16 mouse cellular contexts compared by ENCODE assay signal in the genomic region with DNA sequence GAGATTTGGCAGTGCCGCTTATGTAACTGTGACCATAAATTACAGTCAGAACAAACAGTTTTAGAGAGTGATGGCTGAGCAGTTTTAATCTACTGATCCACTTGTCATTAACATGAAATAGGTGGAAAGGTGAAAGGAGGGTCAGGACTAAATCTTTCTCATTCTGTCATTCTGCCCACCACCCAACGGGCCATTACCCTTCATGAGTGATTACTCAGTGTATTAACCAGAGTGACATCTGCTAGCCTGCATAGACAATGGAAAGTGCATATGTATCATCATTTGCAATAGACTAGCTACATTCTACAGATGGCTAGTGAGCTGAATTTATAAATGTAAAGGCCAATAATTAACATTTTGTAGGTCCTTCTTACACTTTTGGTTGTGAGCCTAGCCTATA.
DNase-seq lines count a peak whose midpoint lies in the region; ATAC-seq and TF ChIP-seq lines count a peak whose summit lies in the region.
"Had no signal": no experiment of that assay in that cellular context is flagged by ENCODE, and none has a peak within 500 bp of the region (broad histone marks: within the 10 kb centered on the region; RNA-seq: fewer than 3 reads in every experiment).

No protein-coding gene starts in this region.

- H3K27me3 ChIP-seq in forebrain, embryonic 13.5 days: no peaks in the 10 kb centered on the region
- no peaks in the 10 kb centered on the region for H3K27me3 ChIP-seq in forebrain, postnatal 0 days (ENCODE audit: insufficient read depth, low read length)
- no peaks in the 10 kb centered on the region for H3K27me3 ChIP-seq in midbrain, embryonic 13.5 days
- H3K27me3 ChIP-seq in midbrain, embryonic 16.5 days (ENCODE audit: control insufficient read depth, insufficient read depth, low read depth, low read length): no peaks in the 10 kb centered on the region
- no peaks in the 10 kb centered on the region for H3K27me3 ChIP-seq in hindbrain, embryonic 16.5 days (replicated peaks; ENCODE audit: control insufficient read depth, insufficient read depth, low read length)
- no peaks in the 10 kb centered on the region for H3K27me3 ChIP-seq in liver, embryonic 12.5 days (replicated peaks)
- H3K27me3 ChIP-seq: limb, embryonic 12.5 days had no signal

- H3K36me3 ChIP-seq in forebrain, embryonic 13.5 days (ENCODE audit: poor library complexity, severe bottlenecking): no peaks in the 10 kb centered on the region
- H3K36me3 ChIP-seq in forebrain, postnatal 0 days (ENCODE audit: insufficient read depth): no peaks in the 10 kb centered on the region
- H3K36me3 ChIP-seq in midbrain, embryonic 13.5 days: no peaks in the 10 kb centered on the region
- no peaks in the 10 kb centered on the region for H3K36me3 ChIP-seq in midbrain, embryonic 16.5 days (ENCODE audit: control insufficient read depth, insufficient read depth, low read length)
- no peaks in the 10 kb centered on the region for H3K36me3 ChIP-seq in hindbrain, embryonic 16.5 days (ENCODE audit: control insufficient read depth, insufficient read depth, low read length)
- no peaks in the 10 kb centered on the region for H3K36me3 ChIP-seq in liver, embryonic 12.5 days
- H3K36me3 ChIP-seq: limb, embryonic 12.5 days had no signal

- H3K4me2 ChIP-seq in forebrain, embryonic 13.5 days: no peak overlapping the region
- no peak overlapping the region for H3K4me2 ChIP-seq in forebrain, postnatal 0 days (ENCODE audit: low read depth)
- no peak overlapping the region for H3K4me2 ChIP-seq in midbrain, embryonic 13.5 days (replicated peaks)
- H3K4me2 ChIP-seq in midbrain, embryonic 16.5 days (ENCODE audit: low read length): no peak overlapping the region
- H3K4me2 ChIP-seq in hindbrain, embryonic 16.5 days (ENCODE audit: low read length): no peak overlapping the region
- H3K4me2 ChIP-seq in liver, embryonic 12.5 days: no peak overlapping the region
- H3K4me2 ChIP-seq: limb, embryonic 12.5 days had no signal

- no peak for DNase-seq in forebrain, postnatal 0 days
- DNase-seq in yolk sac, embryonic 10.5 days (ENCODE audit: low spot score): no peak
- DNase-seq: adrenal gland, adult 2 months; cerebellum, adult 18-20 months; cerebellum, postnatal 36 days; kidney, adult 11 months; kidney, postnatal 14 days; layer of hippocampus, adult 9-11 months; right cerebral cortex, postnatal 25 days had no signal

- no peaks in the 10 kb centered on the region for H3K4me1 ChIP-seq in forebrain, embryonic 13.5 days
- H3K4me1 ChIP-seq in forebrain, postnatal 0 days (ENCODE audit: insufficient read depth): no peaks in the 10 kb centered on the region
- H3K4me1 ChIP-seq in midbrain, embryonic 13.5 days (replicated peaks): no peaks in the 10 kb centered on the region
- no peaks in the 10 kb centered on the region for H3K4me1 ChIP-seq in midbrain, embryonic 16.5 days (ENCODE audit: control insufficient read depth, insufficient read depth, low read length)
- H3K4me1 ChIP-seq in hindbrain, embryonic 16.5 days (ENCODE audit: control insufficient read depth, insufficient read depth, low read depth, low read length): no peaks in the 10 kb centered on the region
- H3K4me1 ChIP-seq in liver, embryonic 12.5 days: no peaks in the 10 kb centered on the region
- H3K4me1 ChIP-seq: limb, embryonic 12.5 days had no signal

- WGBS in forebrain, embryonic 13.5 days: 71% methylated on average over 2 of the region's 2 CpGs
- WGBS in forebrain, postnatal 0 days: 42% methylated on average over 2 of the region's 2 CpGs
- 54% methylated on average over 2 of the region's 2 CpGs for WGBS in midbrain, embryonic 13.5 days
- 59% methylated on average over 2 of the region's 2 CpGs for WGBS in midbrain, embryonic 16.5 days
- WGBS in hindbrain, embryonic 16.5 days: 45% methylated on average over 2 of the region's 2 CpGs
- 65% methylated on average over 2 of the region's 2 CpGs for WGBS in liver, embryonic 12.5 days (ENCODE audit: insufficient replicate concordance)

- H3K27ac ChIP-seq in forebrain, embryonic 13.5 days: no peak overlapping the region
- no peak overlapping the region for H3K27ac ChIP-seq in forebrain, postnatal 0 days (ENCODE audit: low read depth, low read length)
- no peak overlapping the region for H3K27ac ChIP-seq in midbrain, embryonic 13.5 days
- H3K27ac ChIP-seq in midbrain, embryonic 16.5 days (ENCODE audit: low read length): no peak overlapping the region
- no peak overlapping the region for H3K27ac ChIP-seq in hindbrain, embryonic 16.5 days (ENCODE audit: low read depth, low read length)
- no peak overlapping the region for H3K27ac ChIP-seq in liver, embryonic 12.5 days
- H3K27ac ChIP-seq: limb, embryonic 12.5 days; liver, embryonic 14.5 days had no signal

- no peak overlapping the region for H3K9ac ChIP-seq in forebrain, embryonic 13.5 days
- no peak overlapping the region for H3K9ac ChIP-seq in forebrain, postnatal 0 days
- no peak overlapping the region for H3K9ac ChIP-seq in midbrain, embryonic 13.5 days (replicated peaks)
- H3K9ac ChIP-seq in midbrain, embryonic 16.5 days (ENCODE audit: low read depth, low read length): no peak overlapping the region
- H3K9ac ChIP-seq in hindbrain, embryonic 16.5 days (ENCODE audit: low read depth, low read length): no peak overlapping the region
- H3K9ac ChIP-seq in liver, embryonic 12.5 days: no peak overlapping the region
- H3K9ac ChIP-seq: limb, embryonic 12.5 days; liver, embryonic 14.5 days had no signal

- no peak for TF ChIP-seq CTCF in forebrain, postnatal 0 days (IDR thresholded peaks at IDR 0.05; ENCODE audit: low read depth)

- H3K4me3 ChIP-seq in forebrain, embryonic 13.5 days: no peak overlapping the region
- H3K4me3 ChIP-seq in forebrain, postnatal 0 days (ENCODE audit: low read depth, low read length): no peak overlapping the region
- H3K4me3 ChIP-seq in midbrain, embryonic 13.5 days (replicated peaks): no peak overlapping the region
- H3K4me3 ChIP-seq in midbrain, embryonic 16.5 days (ENCODE audit: low read depth, low read length): no peak overlapping the region
- H3K4me3 ChIP-seq in hindbrain, embryonic 16.5 days (ENCODE audit: low read length): no peak overlapping the region
- H3K4me3 ChIP-seq in liver, embryonic 12.5 days: no peak overlapping the region
- H3K4me3 ChIP-seq: limb, embryonic 12.5 days had no signal

- peak; percentile 58; the same call in 1 of the 2 replicates for ATAC-seq in forebrain, embryonic 13.5 days
- ATAC-seq in forebrain, postnatal 0 days: no peak
- peak; percentile 58 for ATAC-seq in midbrain, embryonic 13.5 days
- ATAC-seq in midbrain, embryonic 16.5 days: no peak
- peak; percentile 74; the same call in 1 of the 2 replicates for ATAC-seq in hindbrain, embryonic 16.5 days
- ATAC-seq in liver, embryonic 12.5 days: no peak

- no peaks in the 10 kb centered on the region for H3K9me3 ChIP-seq in forebrain, embryonic 13.5 days (replicated peaks)
- H3K9me3 ChIP-seq in forebrain, postnatal 0 days (ENCODE audit: low read length): no peaks in the 10 kb centered on the region
- no peaks in the 10 kb centered on the region for H3K9me3 ChIP-seq in midbrain, embryonic 13.5 days
- H3K9me3 ChIP-seq in midbrain, embryonic 16.5 days (replicated peaks; ENCODE audit: control insufficient read depth, low read length, poor library complexity, severe bottlenecking): no peaks in the 10 kb centered on the region
- no peaks in the 10 kb centered on the region for H3K9me3 ChIP-seq in hindbrain, embryonic 16.5 days (ENCODE audit: control insufficient read depth, low read length)
- H3K9me3 ChIP-seq in liver, embryonic 12.5 days (replicated peaks): no peaks in the 10 kb centered on the region
- H3K9me3 ChIP-seq: limb, embryonic 12.5 days had no signal

Comparison
In these comparisons a context has a peak if more than half of its experiments do, and no peak if none do; other contexts are left out.
1. ATAC-seq: peak in forebrain, embryonic 13.5 days (single experiment), midbrain, embryonic 13.5 days (single experiment) and hindbrain, embryonic 16.5 days (single experiment); none in forebrain, postnatal 0 days (single experiment), midbrain, embryonic 16.5 days (single experiment) and liver, embryonic 12.5 days (single experiment).